Mouse (Mus musculus) limb, embryonic 15.5 days (tissue): ENCODE results near the gene Acap1. TPM values are rescaled to one million over a fixed set of nuclear protein-coding genes. Genes with fewer than 3 reads are reported as not detected.

Experiments
- ATAC-seq: fragments of 200-750 bp; cut with Nextera tagmentation; 2 replicates; pipeline ENCODE4 v1.8.0; 2017; ENCODE audit warnings: low read depth, moderate TSS enrichment; ENCODE audit not compliant: insufficient number of reproducible peaks, low FRiP score, low TSS enrichment
- H3K27ac ChIP-seq: fragments of 300-500 bp; sonication (generic); 2 replicates; pipeline ENCODE4 v1.5.1; 2015; ENCODE audit warnings: moderate library complexity, mild to moderate bottlenecking, inconsistent platforms
- H3K27me3 ChIP-seq: fragments of 300-500 bp; sonication (generic); 2 replicates; pipeline ENCODE4 v1.6.1; 2015; ENCODE audit warnings: inconsistent platforms
- H3K36me3 ChIP-seq: fragments of 300-500 bp; sonication (generic); 2 replicates; pipeline ENCODE4 v1.6.1; 2015; ENCODE audit warnings: inconsistent platforms
- H3K4me1 ChIP-seq: fragments of 300-500 bp; sonication (generic); 2 replicates; pipeline ENCODE4 v1.6.1; 2015; ENCODE audit warnings: inconsistent platforms
- H3K4me2 ChIP-seq: fragments of 300-500 bp; sonication (generic); 2 replicates; pipeline ENCODE4 v1.6.1; 2015; ENCODE audit warnings: mild to moderate bottlenecking, inconsistent platforms
- H3K4me3 ChIP-seq: fragments of 300-500 bp; sonication (generic); 2 replicates; pipeline ENCODE4 v1.5.1; 2015; ENCODE audit warnings: mild to moderate bottlenecking, inconsistent platforms
- H3K9ac ChIP-seq: fragments of 300-500 bp; sonication (generic); 2 replicates; pipeline ENCODE4 v1.6.1; 2015; ENCODE audit warnings: inconsistent platforms
- H3K9me3 ChIP-seq: fragments of 300-500 bp; sonication (generic); 2 replicates; pipeline ENCODE4 v1.6.1; 2016; ENCODE audit warnings: inconsistent platforms
- WGBS: fragments of 180-500 bp; shearing (Covaris S2); methylation state at CpG from one replicate; pipeline ENCODE4 v1.1.7; 2015; 5-methylcytosine and 5-hydroxymethylcytosine counted together
- polyA plus RNA-seq: library from polyadenylated mRNA; unstranded; fragments of >200 nt; fragmentation: Nextera tagmentation; extraction: Ambion mirVana; gene quantifications from 2 replicates; pipeline ENCODE4 v1.2.1, GENCODE M21; 2015

The Acap1 gene
- polyA plus RNA-seq, 1 experiment from 2014 or later = 2.7 TPM

GRCm38 (mm10) chr11:69899870-69900269 is 4.5 kb upstream of the Acap1 start:
- Histone ChIP-seq H3K9me3 (no peaks in the 10 kb centered on the region), H3K4me1 (peaks cover 23% of the 10 kb centered on the region), H3K27ac (peak overlapping the region; percentile 98; the same call in 1 of the 2 replicates), H3K9ac (no peak overlapping the region), H3K4me2 (peak overlapping the region; percentile 91), H3K4me3 (peak overlapping the region; percentile 86), H3K36me3 (peaks cover 17% of the 10 kb centered on the region), H3K27me3 (no peaks in the 10 kb centered on the region)
- 10% methylated on average over 4 of the region's 4 CpGs for WGBS
- ATAC-seq = no peak

DNA sequence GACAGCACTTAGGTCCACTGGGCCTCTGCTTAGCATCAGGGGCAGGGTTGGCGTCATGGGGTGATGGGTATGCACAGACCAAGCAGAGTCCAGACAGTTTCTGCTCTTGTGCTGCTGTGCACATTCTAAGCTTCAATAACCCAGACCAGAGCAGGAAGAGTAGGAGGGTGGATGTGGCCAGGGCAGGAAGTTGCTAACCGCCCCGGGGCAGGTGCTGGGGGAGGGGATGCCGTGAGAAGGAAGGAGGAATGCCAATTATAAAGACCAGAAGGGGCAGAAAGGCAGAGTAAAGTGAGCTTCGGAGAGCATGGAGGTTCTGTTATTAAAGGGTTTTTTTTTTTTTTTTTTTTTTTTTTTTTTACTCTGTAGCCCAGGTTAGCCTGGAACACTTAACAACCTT is 668 bp downstream of the Acap1 start:
- Histone ChIP-seq H3K9me3 (no peaks in the 10 kb centered on the region), H3K4me2 (no peak overlapping the region), H3K4me1 (peaks cover 9% of the 10 kb centered on the region), H3K36me3 (no peaks in the 10 kb centered on the region), H3K4me3 (no peak overlapping the region), H3K27me3 (no peaks in the 10 kb centered on the region), H3K9ac (no peak overlapping the region), H3K27ac (no peak overlapping the region)
- ATAC-seq = no peak
- WGBS = 55% methylated on average over 5 of the region's 5 CpGs

DNA sequence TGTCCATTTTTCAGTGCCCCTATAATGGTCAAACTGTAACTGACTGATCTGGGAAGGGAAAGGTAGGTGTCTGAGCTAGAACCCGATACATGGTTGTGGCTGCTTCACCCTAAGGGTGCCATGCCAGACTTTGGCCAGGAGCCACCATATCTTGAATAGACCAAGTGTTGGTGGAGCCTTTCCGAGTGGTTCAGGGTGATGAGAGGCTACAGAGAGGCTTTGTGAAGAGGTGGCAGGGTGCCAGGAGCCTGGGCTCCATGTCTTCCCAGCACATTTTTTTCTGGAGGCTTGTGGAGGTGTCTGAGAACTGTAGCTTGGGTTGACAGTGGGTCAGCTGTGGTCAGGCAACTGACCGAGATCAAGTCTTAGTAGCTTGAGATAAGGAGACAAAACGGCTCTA is 3.9 kb downstream of the Acap1 start:
- Histone ChIP-seq H3K27me3 (no peaks in the 10 kb centered on the region), H3K4me2 (no peak overlapping the region), H3K27ac (no peak overlapping the region), H3K9me3 (no peaks in the 10 kb centered on the region), H3K9ac (no peak overlapping the region), H3K36me3 (no peaks in the 10 kb centered on the region), H3K4me3 (no peak overlapping the region), H3K4me1 (peaks cover 2% of the 10 kb centered on the region; the same call in 1 of the 2 replicates)
- 75% methylated on average over 4 of the region's 4 CpGs for WGBS
- no peak for ATAC-seq

GRCm38 (mm10) chr11:69886907-69887635 is 8.3 kb downstream of the Acap1 start:
- no peak overlapping the region for H3K27ac ChIP-seq
- WGBS = 71% methylated on average over 8 of the region's 8 CpGs

GRCm38 (mm10) chr11:69884663-69885062 is 10.7 kb downstream of the Acap1 start:
- H3K27ac ChIP-seq = 0 out of 2 replicates have a peak overlapping the region, but pooled peaks have one; percentile 24
- H3K27me3 ChIP-seq = no peaks in the 10 kb centered on the region
- peaks cover 21% of the 10 kb centered on the region for H3K4me1 ChIP-seq
- H3K9me3 ChIP-seq = no peaks in the 10 kb centered on the region
- 78% methylated on average over 8 of the region's 8 CpGs for WGBS
- no peak for ATAC-seq
- no peak overlapping the region for H3K4me2 ChIP-seq
- no peak overlapping the region for H3K4me3 ChIP-seq
- H3K36me3 ChIP-seq = no peaks in the 10 kb centered on the region
- no peak overlapping the region for H3K9ac ChIP-seq

More at GRCm38 (mm10) chr11:69886907-69887635, 8.3 kb downstream of the Acap1 start:
- H3K4me3 ChIP-seq = no peak overlapping the region
- no peak for ATAC-seq
- H3K27me3 ChIP-seq = no peaks in the 10 kb centered on the region
- no peak overlapping the region for H3K4me2 ChIP-seq
- peaks cover 2% of the 10 kb centered on the region; the same call in 1 of the 2 replicates for H3K4me1 ChIP-seq
- H3K9ac ChIP-seq = no peak overlapping the region
- no peaks in the 10 kb centered on the region for H3K9me3 ChIP-seq
- H3K36me3 ChIP-seq = no peaks in the 10 kb centered on the region

DNA sequence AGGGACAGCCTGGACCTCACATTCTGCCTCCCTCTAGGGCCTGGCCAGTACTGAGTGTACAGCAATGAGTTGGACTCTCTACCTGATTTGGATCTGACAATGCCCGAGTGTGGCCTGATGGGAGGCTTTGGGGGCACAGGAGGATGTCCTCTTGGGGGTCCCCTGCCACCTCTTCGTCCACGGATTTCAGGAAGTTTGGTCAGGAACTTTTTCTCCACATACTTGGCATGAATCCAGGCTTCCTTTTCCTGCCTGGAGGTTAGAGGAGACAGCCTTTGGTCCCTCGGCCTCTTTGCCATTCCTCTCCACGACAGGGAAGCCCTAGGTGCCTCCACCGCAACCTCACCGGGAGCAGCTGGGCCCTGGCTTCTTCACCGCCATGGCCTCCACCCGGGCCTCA is 11.1 kb downstream of the Acap1 start:
- no peaks in the 10 kb centered on the region for H3K27me3 ChIP-seq
- no peaks in the 10 kb centered on the region for H3K36me3 ChIP-seq
- H3K4me3 ChIP-seq = no peak overlapping the region
- no peak overlapping the region for H3K4me2 ChIP-seq
- peak overlapping the region; percentile 55; the same call in 1 of the 2 replicates for H3K27ac ChIP-seq
- no peak overlapping the region for H3K9ac ChIP-seq
- peaks cover 25% of the 10 kb centered on the region for H3K4me1 ChIP-seq
- ATAC-seq = no peak
- WGBS = 64% methylated on average over 9 of the region's 9 CpGs
- no peaks in the 10 kb centered on the region for H3K9me3 ChIP-seq

DNA sequence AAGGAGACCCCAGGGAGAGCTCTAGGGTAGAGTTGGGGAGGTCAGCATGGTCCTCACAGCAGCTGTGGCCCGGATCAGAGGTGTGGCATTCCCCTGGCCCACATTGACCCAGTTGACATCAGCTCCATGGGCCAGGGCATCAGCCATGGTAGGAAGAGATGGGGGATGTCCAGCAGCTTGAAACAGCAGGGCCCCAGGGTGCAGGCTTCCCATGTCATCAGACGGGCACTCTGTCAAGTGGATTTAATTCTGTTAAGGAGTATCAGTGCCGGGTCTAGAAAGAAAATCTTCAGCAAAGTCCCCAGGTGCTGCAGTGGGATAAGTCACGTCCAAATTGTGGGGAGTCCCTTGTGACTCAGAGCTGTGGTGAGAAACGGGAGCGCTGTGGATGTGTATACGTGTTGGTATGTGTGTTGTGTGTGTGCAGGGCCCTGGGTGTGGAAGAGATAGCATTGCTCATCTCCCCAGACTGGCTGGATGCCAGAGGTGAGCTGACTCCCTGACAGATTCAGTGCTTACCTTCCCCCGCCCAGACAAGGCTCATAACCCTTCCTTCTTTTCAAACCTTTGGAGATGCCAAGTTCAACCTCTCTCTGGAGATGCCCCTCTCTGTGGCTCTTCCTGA is 11.7 kb downstream of the Acap1 start:
- no peaks in the 10 kb centered on the region for H3K9me3 ChIP-seq
- ATAC-seq = no peak

DNA sequence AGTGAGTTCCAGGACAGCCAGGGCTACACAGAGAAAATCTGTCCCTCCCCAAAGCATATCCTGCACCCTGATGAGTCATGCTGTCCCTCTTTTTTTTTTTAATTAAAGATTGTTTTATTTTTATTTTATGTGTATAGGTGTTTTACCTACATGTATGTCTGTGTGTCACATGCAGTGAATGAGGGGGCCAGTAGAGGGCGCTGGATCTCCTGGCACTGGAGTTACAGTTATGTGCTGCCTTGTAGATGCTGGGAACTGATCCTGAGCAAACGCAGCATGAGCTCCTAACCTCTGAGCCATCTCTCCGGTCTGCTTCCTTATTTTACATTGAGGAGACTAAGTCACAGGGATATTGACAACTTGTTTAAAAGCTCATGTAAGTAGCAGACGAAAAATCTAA is 12.3 kb downstream of the Acap1 start:
- ATAC-seq = no peak
- Histone ChIP-seq H3K9me3 (no peaks in the 10 kb centered on the region), H3K36me3 (no peaks in the 10 kb centered on the region), H3K27ac (no peak overlapping the region), H3K9ac (no peak overlapping the region), H3K4me3 (no peak overlapping the region), H3K27me3 (no peaks in the 10 kb centered on the region), H3K4me1 (peaks cover 37% of the 10 kb centered on the region), H3K4me2 (no peak overlapping the region)
- 64% methylated on average over 4 of the region's 4 CpGs for WGBS

More for the DNA sequence above, 11.7 kb downstream of the Acap1 start:
- no peaks in the 10 kb centered on the region for H3K27me3 ChIP-seq
- no peaks in the 10 kb centered on the region for H3K36me3 ChIP-seq
- no peak overlapping the region for H3K4me2 ChIP-seq
- H3K9ac ChIP-seq = no peak overlapping the region
- peak overlapping the region; percentile 55 for H3K27ac ChIP-seq
- WGBS = 83% methylated on average over 8 of the region's 8 CpGs
- H3K4me3 ChIP-seq = no peak overlapping the region
- H3K4me1 ChIP-seq = peaks cover 31% of the 10 kb centered on the region

DNA sequence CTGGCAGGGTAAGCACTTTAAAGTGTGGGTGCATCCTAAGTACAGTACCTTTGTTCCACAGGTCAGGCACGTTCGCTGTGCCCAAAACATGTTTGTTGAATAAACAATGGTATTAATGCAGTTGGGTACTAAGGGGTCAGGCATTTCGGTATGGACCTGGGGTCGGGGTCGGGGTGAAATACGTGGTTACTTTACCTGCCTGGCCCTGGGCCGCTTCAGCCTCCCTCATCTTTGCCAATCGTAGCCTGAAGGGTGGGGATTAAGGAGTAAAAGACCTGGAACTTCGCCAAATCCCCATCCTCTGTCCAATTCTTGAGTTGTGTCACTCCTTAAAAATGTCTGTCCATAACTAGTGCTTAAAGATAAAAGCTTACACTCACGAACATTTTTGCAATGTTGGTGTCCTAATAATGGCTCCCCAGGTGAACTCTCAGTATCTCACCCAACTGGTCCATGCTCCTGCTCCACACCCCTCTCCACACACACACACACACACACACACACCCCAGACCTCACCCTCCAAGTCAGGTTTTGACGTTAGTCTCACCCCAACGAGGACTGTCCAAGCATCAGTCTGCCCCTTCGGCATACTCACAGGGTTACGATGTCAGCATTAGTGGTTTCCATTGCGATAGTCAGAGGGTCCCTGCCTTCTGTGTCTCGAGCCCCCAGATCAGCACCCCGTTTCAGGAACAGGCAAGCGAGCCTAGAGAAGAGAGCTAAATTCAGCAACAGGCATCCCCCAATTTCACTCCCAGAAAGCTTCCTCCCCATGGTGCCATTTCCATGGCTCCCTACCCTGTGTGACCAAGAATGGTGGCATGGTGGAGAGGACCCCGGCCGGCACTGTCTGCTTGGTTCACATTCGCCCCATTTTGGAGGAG is 13.3 kb downstream of the Acap1 start:
- 55% methylated on average over 21 of the region's 21 CpGs for WGBS
- Histone ChIP-seq H3K9me3 (no peaks in the 10 kb centered on the region), H3K4me3 (peak overlapping the region; percentile 55), H3K36me3 (no peaks in the 10 kb centered on the region), H3K9ac (peak overlapping the region; percentile 47; the same call in 1 of the 2 replicates), H3K4me2 (peak overlapping the region; percentile 90), H3K4me1 (peaks cover 48% of the 10 kb centered on the region), H3K27ac (peak overlapping the region; percentile 92), H3K27me3 (no peaks in the 10 kb centered on the region)
- ATAC-seq = no peak

GRCm38 (mm10) chr11:69880853-69881603 is 14.3 kb downstream of the Acap1 start, which contains the start of gene Kctd11:
Kctd11 (minus strand) TSS chr11:69881406.
- Histone ChIP-seq H3K9me3 (no peaks in the 10 kb centered on the region), H3K27me3 (no peaks in the 10 kb centered on the region), H3K9ac (peak within 1 kb of the TSS; percentile 47), H3K4me1 (peaks cover 57% of the 10 kb centered on the region), H3K27ac (peak within 1 kb of the TSS; percentile 92), H3K36me3 (no peaks in the 10 kb centered on the region), H3K4me2 (peak within 1 kb of the TSS; percentile 90), H3K4me3 (peak within 1 kb of the TSS; percentile 55)
- WGBS = under 1% methylated on average over 46 of the region's 46 CpGs
- peak; percentile 78 for ATAC-seq

- peak overlapping the region; percentile 90 for H3K4me2 ChIP-seq
- 0% methylated on average over 18 of the region's 18 CpGs for WGBS
- H3K9ac ChIP-seq = peak overlapping the region; percentile 47
- no peaks in the 10 kb centered on the region for H3K36me3 ChIP-seq
- peak overlapping the region; percentile 92 for H3K27ac ChIP-seq
- no peaks in the 10 kb centered on the region for H3K27me3 ChIP-seq
- no peaks in the 10 kb centered on the region for H3K9me3 ChIP-seq
- peak overlapping the region; percentile 55 for H3K4me3 ChIP-seq
- ATAC-seq = peak; percentile 32
- H3K4me1 ChIP-seq = peaks cover 62% of the 10 kb centered on the region
These were observed 14.9 kb downstream of the Acap1 start for GRCm38 (mm10) chr11:69880506-69880852.
